Mouse (Mus musculus): ENCODE results near the gene Olfr214.
"Not testable (repeated sequence)": the region's sequence is repeated elsewhere in the genome, so short reads cannot be mapped to it uniquely, and the experiment has no call there.

Olfr214 gene
- long read RNA-seq, experiment 1: 0 reads
- long read RNA-seq, experiment 2: 0 reads

- intact Hi-C loops (cut with DNase I): no loop called here
Observed at GRCm38 (mm10) chr6:116553935-116554334, at the start of gene Olfr214. Olfr214 (plus strand) TSS chr6:116554235.

GRCm38 (mm10) chr6:116506302-116507003 is 47.6 kb upstream of the Olfr214 start, which contains the start of gene Olfr212:
Olfr212 (plus strand) TSS chr6:116506516.
- intact Hi-C loops (cut with DNase I): not testable (repeated sequence)

- intact Hi-C loops (cut with DNase I): no loop called here
Observed at GRCm38 (mm10) chr6:116514832-116515231, 39.2 kb upstream of the Olfr214 start.

GRCm38 (mm10) chr6:116538156-116538555 is 15.9 kb upstream of the Olfr214 start, which contains the start of gene Olfr213:
Olfr213 (plus strand) TSS chr6:116538456.
- intact Hi-C loops (cut with DNase I): no loop called here

GRCm38 (mm10) chr6:116542500-116542899 is 11.5 kb upstream of the Olfr214 start:
- intact Hi-C loops (cut with DNase I): no loop called here

- intact Hi-C loops (cut with DNase I): not testable (repeated sequence)
Observed at GRCm38 (mm10) chr6:116550841-116551240, 3.2 kb upstream of the Olfr214 start, which contains the start of gene Gm5580. Gm5580 (plus strand) TSS chr6:116551141.

- intact Hi-C loops (cut with DNase I): no loop called here
Observed at GRCm38 (mm10) chr6:116554952-116555351, 917 bp downstream of the Olfr214 start.

GRCm38 (mm10) chr6:116569834-116570233 is 15.8 kb downstream of the Olfr214 start:
- intact Hi-C loops (cut with DNase I): no loop called here

- intact Hi-C loops (cut with DNase I): no loop called here
Observed at GRCm38 (mm10) chr6:116584095-116584494, 30.1 kb downstream of the Olfr214 start, which contains the start of gene Olfr215. Olfr215 (minus strand) TSS chr6:116584195.

- intact Hi-C loops (cut with DNase I): not testable (repeated sequence)
Observed at GRCm38 (mm10) chr6:116600969-116601368, 46.9 kb downstream of the Olfr214 start.

- intact Hi-C loops (cut with DNase I): no loop called here
Observed at GRCm38 (mm10) chr6:116607230-116607629, 53.2 kb downstream of the Olfr214 start.
